Mouse (Mus musculus) MEL (cell line): ENCODE data around the gene Aarsd1. TPM values are rescaled to one million over a fixed set of nuclear protein-coding genes. Genes with fewer than 3 reads are reported as not detected.

Experiments used
- DNase-seq: peaks from one replicate; pipeline ENCODE4 v3.0.0; 2011; ENCODE audit warnings: low read depth, low spot score
- H3K27ac ChIP-seq: 2 replicates; pipeline ENCODE4 v1.5.1; 2012; ENCODE audit warnings: low read depth, mild to moderate bottlenecking, control low read depth, low read length, moderate library complexity; ENCODE audit not compliant: control insufficient read depth
- H3K27me3 ChIP-seq, 2 experiments: fragments of 150-350 bp in 1 of 2; sonication (generic) in 1 of 2; 2 replicates each; pipeline ENCODE4 v1.6.1; 2012; ENCODE audit warnings: low read length in 2 of 2, mild to moderate bottlenecking in 2 of 2, improper control_type of control experiment in 1 of 2, moderate library complexity in 1 of 2; ENCODE audit not compliant: insufficient read depth in 2 of 2, control insufficient read depth in 1 of 2
- H3K36me3 ChIP-seq, 2 experiments: 2 replicates each; pipeline ENCODE4 v1.6.1; 2012 to 2014; ENCODE audit warnings: low read length in 2 of 2, improper control_type of control experiment in 1 of 2, inconsistent platforms in 1 of 2, mild to moderate bottlenecking in 1 of 2; ENCODE audit not compliant: insufficient read depth in 2 of 2, control insufficient read depth in 1 of 2
- H3K4me1 ChIP-seq, 2 experiments: fragments of 150-350 bp in 1 of 2; sonication (generic) in 1 of 2; 2 replicates each; pipeline ENCODE4 v1.6.1; 2012; ENCODE audit warnings: low read length in 2 of 2, improper control_type of control experiment in 1 of 2, mild to moderate bottlenecking in 1 of 2; ENCODE audit not compliant: insufficient read depth in 2 of 2, control insufficient read depth in 1 of 2
- H3K4me3 ChIP-seq, 2 experiments: fragments of 150-350 bp in 1 of 2; sonication (generic) in 1 of 2; 2 replicates each; pipeline ENCODE4 v1.5.1; 2012; ENCODE audit warnings: low read depth in 2 of 2, low read length in 2 of 2, mild to moderate bottlenecking in 2 of 2, moderate library complexity in 2 of 2, control low read depth in 1 of 2, improper control_type of control experiment in 1 of 2; ENCODE audit not compliant: control insufficient read depth in 1 of 2, insufficient read depth in 1 of 2
- H3K79me2 ChIP-seq: 2 replicates; pipeline ENCODE4 v1.6.1; 2012; ENCODE audit warnings: mild to moderate bottlenecking, low read length, moderate library complexity; ENCODE audit not compliant: control insufficient read depth, poor library complexity, insufficient read depth
- H3K9ac ChIP-seq: 2 replicates; pipeline ENCODE4 v1.6.1; 2012; ENCODE audit warnings: low read depth, mild to moderate bottlenecking, control low read depth, low read length, moderate library complexity; ENCODE audit not compliant: control insufficient read depth, poor library complexity, severe bottlenecking
- H3K9me3 ChIP-seq: fragments of 150-350 bp; sonication (generic); replicated peaks from 2 replicates; pipeline ENCODE4 v1.6.1; 2012; ENCODE audit warnings: mild to moderate bottlenecking, low read length, improper control_type of control experiment, moderate library complexity; ENCODE audit not compliant: insufficient read depth
- CHD2 ChIP-seq: IDR thresholded peaks from 2 replicates; pipeline ENCODE4 v1.6.1; 2011; ENCODE audit warnings: low read length, improper control_type of control experiment
- CTCF ChIP-seq, 3 experiments: IDR thresholded peaks in 2 of 3; conservative IDR thresholded peaks in 1 of 3; 2 replicates each; pipeline ENCODE4 v1.5.1; 2011 to 2012; ENCODE audit warnings: low read length in 3 of 3, low read depth in 2 of 3, mild to moderate bottlenecking in 2 of 3, improper control_type of control experiment in 1 of 3, inconsistent platforms in 1 of 3, mixed read lengths in 1 of 3, moderate library complexity in 1 of 3; ENCODE audit not compliant: control insufficient read depth in 1 of 3, insufficient read depth in 1 of 3, poor library complexity in 1 of 3, severe bottlenecking in 1 of 3
- EP300 ChIP-seq, 2 experiments: IDR thresholded peaks; 2 replicates each; pipeline ENCODE4 v1.6.1; 2011; ENCODE audit warnings: improper control_type of control experiment in 2 of 2, low read length in 2 of 2, low read depth in 1 of 2, mild to moderate bottlenecking in 1 of 2
- GABPA ChIP-seq: IDR thresholded peaks from 2 replicates; pipeline ENCODE4 v1.6.1; 2012; ENCODE audit warnings: low read depth, mild to moderate bottlenecking, inconsistent platforms, low read length, improper control_type of control experiment, moderate library complexity
- GATA1 ChIP-seq: IDR thresholded peaks from 2 replicates; pipeline ENCODE4 v1.6.1; 2011; ENCODE audit warnings: low read depth, low read length, improper control_type of control experiment
- HCFC1 ChIP-seq: IDR thresholded peaks from 2 replicates; pipeline ENCODE4 v1.6.1; 2012; ENCODE audit warnings: low read depth, mild to moderate bottlenecking, inconsistent platforms, low read length, improper control_type of control experiment, moderate library complexity
- MAX ChIP-seq: IDR thresholded peaks from 2 replicates; pipeline ENCODE4 v1.6.1; 2011; ENCODE audit warnings: low read length, improper control_type of control experiment
- MAZ ChIP-seq: IDR thresholded peaks from 2 replicates; pipeline ENCODE4 v1.6.1; 2012; ENCODE audit warnings: low read depth, mild to moderate bottlenecking, inconsistent platforms, low read length, improper control_type of control experiment
- MYC ChIP-seq: IDR thresholded peaks from 2 replicates; pipeline ENCODE4 v1.6.1; 2011; ENCODE audit warnings: low read depth, mild to moderate bottlenecking, low read length, improper control_type of control experiment, moderate library complexity
- NELFE ChIP-seq: IDR thresholded peaks from 2 replicates; pipeline ENCODE4 v1.6.1; 2011; ENCODE audit warnings: low read depth, low read length, improper control_type of control experiment
- NRF1 ChIP-seq: IDR thresholded peaks from 2 replicates; pipeline ENCODE4 v1.6.1; 2014; ENCODE audit warnings: low read depth, mild to moderate bottlenecking, inconsistent platforms, low read length, improper control_type of control experiment, moderate library complexity; ENCODE audit not compliant: poor library complexity, insufficient read depth, severe bottlenecking
- POLR2A ChIP-seq, 2 experiments: IDR thresholded peaks; 2 replicates each; pipeline ENCODE4 v1.6.1; 2011 to 2012; ENCODE audit warnings: low read length in 2 of 2, mild to moderate bottlenecking in 2 of 2, control low read depth in 1 of 2, improper control_type of control experiment in 1 of 2, low read depth in 1 of 2, moderate library complexity in 1 of 2; ENCODE audit not compliant: control insufficient read depth in 1 of 2, insufficient read depth in 1 of 2, poor library complexity in 1 of 2
- RCOR1 ChIP-seq: IDR thresholded peaks from 2 replicates; pipeline ENCODE4 v1.6.1; 2012; ENCODE audit warnings: low read depth, mild to moderate bottlenecking, inconsistent platforms, low read length, improper control_type of control experiment
- SMC3 ChIP-seq: IDR thresholded peaks from 2 replicates; pipeline ENCODE4 v1.6.1; 2011; ENCODE audit warnings: low read depth, low read length, improper control_type of control experiment
- TAL1 ChIP-seq: IDR thresholded peaks from 2 replicates; pipeline ENCODE4 v1.6.1; 2012; ENCODE audit warnings: mild to moderate bottlenecking, inconsistent platforms, low read length, moderate library complexity, mixed read lengths
- TBP ChIP-seq: IDR thresholded peaks from 2 replicates; pipeline ENCODE4 v1.8.0; 2011; ENCODE audit warnings: low read depth, low read length, improper control_type of control experiment
- ZKSCAN1 ChIP-seq: IDR thresholded peaks from 2 replicates; pipeline ENCODE4 v1.6.1; 2012; ENCODE audit warnings: low read depth, mild to moderate bottlenecking, inconsistent platforms, low read length, improper control_type of control experiment, moderate library complexity
- ZNF384 ChIP-seq: IDR thresholded peaks from 2 replicates; pipeline ENCODE4 v1.6.1; 2012; ENCODE audit warnings: low read depth, mild to moderate bottlenecking, inconsistent platforms, low read length, improper control_type of control experiment
- polyA plus RNA-seq, 2 experiments: library from polyadenylated mRNA; stranded (reverse) in 1 of 2; unstranded in 1 of 2; fragments of >175 nt in 1 of 2; fragments of >200 nt in 1 of 2; gene quantifications; 2 replicates each; pipeline versions ENCODE4 v1.2.1 to v1.2.4; 2012; ENCODE audit warnings: low replicate concordance in 2 of 2, low read depth in 1 of 2; ENCODE audit not compliant: insufficient read length in 2 of 2, insufficient read depth in 1 of 2, missing spikeins in 1 of 2
- total RNA-seq: library from RNA; depleted of rRNA; stranded (reverse); fragments of 300-350 nt; gene quantifications from 2 replicates; pipeline ENCODE4 v1.2.3, GENCODE M21; 2012

The Aarsd1 gene
- total and polyA plus RNA-seq, 3 experiments: 80.5 to 371 (median 133) TPM

DNA sequence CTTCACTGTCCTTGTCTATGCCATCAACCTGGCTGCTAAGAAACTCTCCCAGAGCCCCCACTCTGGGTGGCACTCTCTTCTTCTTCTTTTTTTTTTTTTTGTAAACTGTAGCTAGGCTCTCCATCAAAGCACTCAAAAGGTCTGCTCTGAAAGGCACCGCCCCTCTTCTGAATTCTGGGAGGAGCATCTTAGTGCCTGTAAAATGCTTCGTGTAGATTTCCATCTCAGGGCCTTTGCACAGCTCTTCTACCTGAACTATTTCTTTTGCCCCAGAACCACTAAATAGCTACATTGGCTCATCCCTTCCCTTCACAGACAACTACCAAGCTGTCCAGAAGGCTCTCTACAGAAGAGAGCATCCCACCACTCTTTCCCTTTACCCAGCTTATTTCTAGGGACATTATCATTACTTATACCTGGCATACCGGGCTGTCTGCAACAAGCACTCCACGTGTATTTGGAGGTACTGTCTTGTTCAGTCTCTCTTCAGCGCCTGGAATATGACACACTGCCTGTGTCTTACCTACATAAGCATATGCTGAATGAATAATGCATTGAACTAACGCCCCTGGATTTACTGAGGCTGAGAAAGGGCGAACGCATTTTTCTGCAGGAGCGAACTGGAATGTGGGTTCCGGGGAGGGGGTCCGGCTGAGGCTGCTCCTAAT lies 848 bp downstream of the Aarsd1 start:
- H3K4me1 ChIP-seq: peaks cover 8 to 12% of the 10 kb centered on the region in 2 experiments
- peak overlapping the region; percentile 86 to 89 for H3K4me3 ChIP-seq
- no peaks in the 10 kb centered on the region for H3K9me3 ChIP-seq
- peak overlapping the region; percentile 85 for H3K27ac ChIP-seq
- DNase-seq: peak; percentile 90
- peaks cover 2 to 19% of the 10 kb centered on the region in 2 experiments for H3K36me3 ChIP-seq
- H3K9ac ChIP-seq: peak overlapping the region; percentile 95
- H3K79me2 ChIP-seq: peaks cover 12% of the 10 kb centered on the region
- no peaks in the 10 kb centered on the region for H3K27me3 ChIP-seq
- peak; percentile 27; the same call in 1 of the 2 replicates for TF ChIP-seq MAX
- TF ChIP-seq TAL1: no peak
- no peak for TF ChIP-seq NRF1
- peak; percentile 23; the same call in 1 of the 2 replicates for TF ChIP-seq HCFC1
- no peak for TF ChIP-seq ZKSCAN1
- TF ChIP-seq POLR2A (IDR thresholded peaks at IDR 0.05; ENCODE audit: control insufficient read depth in 1 of 2, insufficient read depth in 1 of 2, low read depth in 1 of 2, low read length in 2 of 2, poor library complexity in 1 of 2): peak in 1 of 2 experiments; percentile 67; a peak in 2 of 4 replicates
- 0 out of 2 replicates have a peak, but pooled peaks have one; percentile 37 for TF ChIP-seq RCOR1
- peak; percentile 93 for TF ChIP-seq ZNF384
- peak; percentile 56; the same call in 1 of the 2 replicates for TF ChIP-seq NELFE
- no peak for TF ChIP-seq GABPA
- 0 out of 2 replicates have a peak, but pooled peaks have one; percentile 34 for TF ChIP-seq MAZ
- TF ChIP-seq TBP: peak; percentile 83
- no peak for TF ChIP-seq EP300 (IDR thresholded peaks at IDR 0.05; ENCODE audit: low read depth in 1 of 2, low read length in 2 of 2)

DNA sequence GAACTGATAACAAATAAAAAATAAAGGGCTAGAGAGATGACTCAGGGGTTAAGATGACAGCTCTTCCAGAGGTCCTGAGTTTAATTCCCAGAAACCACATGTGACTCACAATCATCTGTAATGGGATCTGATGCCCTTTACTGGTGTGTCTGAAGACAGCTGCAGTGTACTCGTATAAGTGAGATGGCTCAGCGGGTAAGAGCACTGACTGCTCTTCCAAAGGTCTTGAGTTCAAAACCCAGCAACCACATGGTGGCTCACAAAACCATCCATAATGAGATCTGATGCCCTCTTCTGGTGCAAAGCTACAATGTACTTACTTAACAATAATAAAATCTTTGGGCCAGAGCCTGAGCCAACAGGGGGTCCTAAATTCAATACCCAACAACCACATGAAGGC lies 2.1 kb downstream of the Aarsd1 start:
- Histone ChIP-seq H3K27ac (no peak overlapping the region), H3K79me2 (peaks cover 12% of the 10 kb centered on the region), H3K27me3 (no peaks in the 10 kb centered on the region), H3K36me3 (peaks cover 4 to 17% of the 10 kb centered on the region in 2 experiments), H3K4me1 (peaks cover 8 to 11% of the 10 kb centered on the region in 2 experiments), H3K4me3 (no peak overlapping the region), H3K9me3 (no peaks in the 10 kb centered on the region), H3K9ac (no peak overlapping the region)
- DNase-seq: peak; percentile 57
- TF ChIP-seq TBP: peak; percentile 60
- no peak for TF ChIP-seq EP300 (IDR thresholded peaks at IDR 0.05; ENCODE audit: low read depth in 1 of 2, low read length in 2 of 2)
- no peak for TF ChIP-seq TAL1
- TF ChIP-seq CHD2: no peak
- 0 out of 2 replicates have a peak, but pooled peaks have one; percentile 38 for TF ChIP-seq MYC
- no peak for TF ChIP-seq NELFE
- TF ChIP-seq CTCF (IDR thresholded peaks at IDR 0.05 in 2 of 3, conservative IDR thresholded peaks at IDR 0.05 in 1 of 3; ENCODE audit: control insufficient read depth in 1 of 3, insufficient read depth in 1 of 3, low read depth in 2 of 3, low read length in 3 of 3, poor library complexity in 1 of 3, severe bottlenecking in 1 of 3): peak in 1 of 3 experiments; percentile 44; a peak in 2 of 6 replicates
- TF ChIP-seq SMC3: peak; percentile 23; the same call in 1 of the 2 replicates
- TF ChIP-seq GATA1: no peak
